Mouse (Mus musculus): ENCODE results near the gene Smagp. TPM values are rescaled to one million over a fixed set of nuclear protein-coding genes. Genes with fewer than 3 reads are reported as not detected.

Smagp gene
- total RNA-seq, 2 experiments from 2014 or later, result 2.5 to 3.0 TPM

DNA sequence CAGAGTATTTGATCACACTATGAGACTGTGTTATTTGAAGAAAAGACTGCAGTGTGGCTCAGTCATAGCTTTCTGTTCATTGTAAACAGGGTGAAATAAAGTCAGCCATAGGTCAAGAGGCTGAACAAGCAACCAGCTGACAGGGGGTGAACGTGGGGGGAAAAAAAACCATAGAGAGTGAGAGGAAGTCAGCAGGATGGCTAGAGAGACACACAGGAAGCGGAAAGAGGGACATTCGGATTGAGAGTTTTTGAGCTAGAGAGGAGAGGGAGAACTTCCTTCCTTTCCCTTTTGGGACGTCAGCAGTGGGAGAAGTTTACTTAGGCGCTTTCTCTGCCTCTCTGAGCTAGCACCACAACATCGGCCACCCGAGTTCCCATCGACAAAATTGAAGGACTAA, 46.3 kb downstream of the Smagp start:
- no peak for DNase-seq

DNA sequence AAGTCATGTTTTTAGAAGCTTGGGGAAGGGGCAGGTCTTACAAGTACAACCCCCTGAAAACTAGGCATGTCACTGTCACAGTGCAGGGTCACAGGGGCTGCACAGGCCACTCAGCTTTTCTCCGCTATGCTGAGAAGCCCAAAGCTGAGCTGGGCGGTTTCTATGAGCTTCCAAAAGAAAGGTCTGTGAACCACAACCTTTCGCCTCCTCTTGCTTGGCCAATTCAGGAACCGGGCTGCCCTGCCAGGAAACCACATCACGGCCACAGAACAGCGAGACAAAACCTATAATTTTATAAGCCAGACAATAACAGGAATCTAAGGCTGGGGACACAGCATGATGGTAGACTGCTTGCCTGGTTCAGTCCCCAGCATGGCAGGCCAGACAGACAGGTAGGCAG, 48.4 kb downstream of the Smagp start:
- DNase-seq, result no peak

DNA sequence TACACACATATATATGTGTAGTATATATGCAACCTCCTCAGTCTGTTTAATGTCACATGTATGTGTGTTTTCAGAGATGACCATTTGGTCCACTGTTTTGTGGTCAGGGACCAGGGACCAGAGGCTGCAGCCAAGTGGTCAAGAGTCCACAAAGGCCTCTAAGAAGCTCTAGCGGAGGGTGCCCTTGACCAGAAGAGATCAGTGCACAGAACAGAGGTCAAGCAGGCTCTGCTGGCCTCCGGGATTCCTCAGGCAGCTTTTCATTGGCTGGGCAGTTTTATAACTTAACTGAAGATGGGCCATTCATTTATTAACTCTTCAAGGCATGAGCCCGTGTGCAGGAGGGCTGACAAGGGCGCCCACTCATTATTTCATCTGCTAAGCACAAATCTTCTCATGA, 49.6 kb downstream of the Smagp start:
- no peak for DNase-seq

DNA sequence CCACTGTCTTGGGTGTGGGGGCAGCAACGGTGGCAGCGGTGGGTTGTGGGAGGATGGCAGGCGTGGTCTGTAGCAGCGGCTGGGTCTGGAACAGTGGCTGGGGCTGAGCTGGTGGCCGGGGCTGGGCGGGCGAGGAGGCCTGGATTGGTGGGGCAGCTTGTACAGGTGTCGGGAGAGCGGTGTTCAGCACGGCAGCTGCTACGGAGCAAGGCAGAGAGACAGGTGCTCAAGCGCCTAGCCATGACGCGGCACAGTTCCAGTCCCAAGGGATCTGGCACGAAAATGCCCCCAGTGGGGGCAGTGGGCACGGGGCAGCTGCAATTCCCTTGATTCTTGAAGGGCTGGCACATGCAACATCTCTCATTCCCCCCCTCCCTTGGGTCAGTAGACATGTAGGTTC, 50.8 kb downstream of the Smagp start:
- DNase-seq, result no peak

DNA sequence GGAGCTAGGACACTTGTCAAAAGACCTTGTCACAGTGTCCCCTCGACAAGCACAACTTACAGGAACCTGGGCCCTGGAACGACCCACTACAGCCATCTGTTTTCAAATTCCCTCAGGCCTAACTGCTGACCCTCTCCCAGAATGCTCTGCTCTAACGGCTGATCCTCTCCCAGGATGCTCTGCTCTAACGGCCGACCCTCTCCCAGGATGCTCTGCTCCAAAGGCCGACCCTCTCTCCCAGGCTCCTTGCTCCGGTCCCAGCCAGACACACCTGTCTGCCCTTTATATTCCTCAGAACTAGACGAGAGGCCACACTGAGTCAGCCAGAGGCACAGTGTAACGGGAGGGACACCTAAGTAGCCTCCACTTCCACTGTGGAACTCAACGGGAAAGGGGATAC, 56.6 kb downstream of the Smagp start:
- DNase-seq, result no peak

DNA sequence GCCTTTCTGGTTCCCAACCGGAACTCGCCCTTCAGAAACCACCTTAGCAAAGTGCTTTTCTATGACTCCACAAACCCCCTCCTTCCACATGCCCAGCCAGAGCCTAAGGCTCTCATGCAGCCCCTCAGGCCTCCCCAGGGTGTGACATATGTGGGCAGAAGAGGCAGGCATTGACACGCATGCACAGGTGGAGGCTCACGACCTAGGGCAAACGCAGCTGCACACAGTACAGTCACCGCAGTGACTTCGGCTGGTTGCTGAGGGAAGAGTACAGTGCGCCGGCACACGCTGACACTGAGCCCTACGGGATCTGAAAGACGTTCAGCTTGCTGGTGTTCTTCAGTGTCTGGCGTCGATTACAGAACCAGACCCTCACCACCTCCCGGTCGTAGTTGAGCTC, 58.8 kb downstream of the Smagp start:
- no peak for DNase-seq

DNA sequence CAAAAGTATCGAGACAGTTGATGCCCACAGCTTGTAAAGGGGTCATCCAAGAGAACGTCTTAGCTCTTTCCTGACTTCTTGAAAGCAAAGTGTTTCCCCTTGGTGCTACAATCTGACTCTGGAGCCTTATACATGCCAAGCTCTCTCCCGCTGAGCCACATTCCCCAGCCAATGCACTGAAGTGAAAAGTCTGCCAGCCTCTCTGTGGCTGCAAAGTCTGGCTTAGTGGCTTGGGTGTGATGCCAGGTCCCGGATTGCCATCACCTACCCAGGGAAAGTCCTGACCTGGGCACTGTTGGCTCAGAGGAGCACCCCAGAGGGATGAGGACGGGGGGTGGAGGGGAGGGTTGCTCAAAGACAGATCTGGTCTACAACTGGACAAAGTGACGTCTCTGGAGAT, 59.9 kb downstream of the Smagp start:
- DNase-seq, result no peak

DNA sequence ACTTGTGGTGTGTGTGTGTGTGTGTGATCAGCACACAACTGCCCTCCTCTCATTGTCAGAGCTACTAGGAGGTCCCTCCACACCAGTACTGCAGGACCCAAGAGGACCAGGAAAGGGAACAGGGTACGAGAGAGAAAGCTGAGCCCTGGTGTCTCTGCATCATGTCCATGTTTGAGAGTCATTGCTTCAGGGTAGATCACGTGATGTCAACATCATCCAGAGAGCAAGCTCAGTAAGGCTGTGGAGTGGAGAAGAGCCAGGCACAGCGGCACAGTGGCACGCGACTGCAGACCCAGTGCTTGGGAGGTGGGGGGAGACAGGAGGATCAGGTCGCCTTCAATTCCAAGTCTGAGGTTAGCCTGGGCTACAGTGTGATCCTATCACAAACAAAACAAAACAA, 60.3 kb downstream of the Smagp start:
- DNase-seq, result no peak

DNA sequence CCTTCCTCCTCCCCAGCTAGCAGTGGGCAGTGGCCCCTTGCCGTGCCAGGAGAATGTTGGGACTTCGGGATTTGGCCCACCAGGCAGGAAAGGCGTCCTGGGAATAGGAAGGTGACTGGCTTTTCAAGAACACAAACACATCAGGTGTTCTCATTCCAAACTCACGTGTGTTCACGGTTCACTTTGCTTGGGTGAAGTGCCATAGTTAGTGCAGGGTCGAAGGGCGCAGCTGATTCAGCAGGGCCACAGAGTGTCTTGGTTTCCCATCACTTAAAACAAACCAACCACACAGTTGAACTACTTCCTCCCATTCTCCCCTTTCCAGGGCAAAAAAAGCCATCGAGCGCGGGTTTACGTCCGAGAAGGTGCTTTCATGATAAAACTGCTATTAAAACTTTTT, 61.4 kb downstream of the Smagp start:
- no peak for DNase-seq

DNA sequence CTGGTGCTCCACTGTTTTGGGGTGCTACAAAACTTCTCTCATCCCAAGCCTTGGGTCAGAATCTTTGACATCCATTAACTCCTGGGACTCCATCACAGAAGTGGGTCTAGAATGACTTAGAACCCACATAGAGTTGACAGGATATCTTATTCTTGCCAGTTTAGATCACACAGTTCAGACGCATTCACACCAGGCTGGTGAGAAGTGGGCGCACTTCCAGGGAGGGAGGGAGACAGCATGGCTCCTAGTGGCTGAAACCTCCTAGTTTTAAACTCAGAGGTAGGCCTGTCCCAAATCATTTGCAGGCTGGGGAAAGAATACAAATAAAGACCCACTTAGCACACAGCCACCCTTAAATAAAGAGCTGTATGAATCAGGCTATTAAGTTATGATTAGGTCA, 62.4 kb downstream of the Smagp start:
- DNase-seq, result no peak

DNA sequence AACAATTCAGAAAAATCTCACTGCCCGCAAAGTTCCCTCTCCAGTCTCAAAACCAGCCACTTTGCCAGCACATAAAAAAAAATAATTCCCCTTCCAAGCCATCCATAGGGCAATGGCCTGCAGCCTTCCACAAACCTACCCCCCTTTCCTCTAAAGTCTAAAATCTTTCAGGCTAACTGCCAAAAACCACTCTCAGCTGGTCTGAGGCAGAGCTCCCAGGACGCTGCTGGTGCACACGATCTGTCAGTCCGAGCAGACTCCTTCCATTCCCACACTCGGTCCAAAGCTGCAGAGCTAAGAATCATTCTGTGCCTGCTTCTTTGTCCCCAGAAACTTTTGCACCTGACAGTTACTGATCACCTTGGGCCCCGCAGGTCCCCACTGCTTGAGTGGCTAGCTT, 62.8 kb downstream of the Smagp start:
- DNase-seq, result no peak

Small RNA genes lying within 50 kb of the gene (microRNA-seq; reads per million reads assigned to microRNA genes)
- 0 reads per million in 2 experiments for gene Mir6961 (ENCODE audit: borderline replicate concordance in 2 of 2)

Other genes starting within 250 kb of the Smagp start
- gene Gm5475, start 214.8 kb downstream of the Smagp start, total RNA-seq (2021), result not detected
- gene Slc11a2, start 211.9 kb downstream of the Smagp start, total RNA-seq (2021), result 10 to 100 TPM; 36.7 to 41.9 TPM
- 1 to 10 TPM; 9.1 to 9.9 TPM for gene Letmd1, start 167.9 kb downstream of the Smagp start, total RNA-seq (2021)
- 1 to 10 TPM; 2.1 to 2.6 TPM for gene Csrnp2, start 141.5 kb downstream of the Smagp start, total RNA-seq (2021)
- gene Tfcp2, start 84.9 kb downstream of the Smagp start, total RNA-seq (2021), result 10 to 100 TPM in 1 of 2 experiments, 1 to 10 TPM in 1; 9.3 to 11.1 TPM
- 10 to 100 TPM; 12.3 to 12.5 TPM for gene Pou6f1, start 37.0 kb downstream of the Smagp start, total RNA-seq (2021)
- 10 to 100 TPM; 51.9 to 55.1 TPM for gene Dazap2, start 21.6 kb downstream of the Smagp start, total RNA-seq (2021)
- under 1 TPM in 1 of 2 experiments, not detected in 1; 0.61 TPM for gene Bin2, start 32.6 kb upstream of the Smagp start, total RNA-seq (2021)
- not detected for gene Cela1, start 51.0 kb upstream of the Smagp start, total RNA-seq (2021)
- gene Galnt6, start 92.4 kb upstream of the Smagp start, total RNA-seq (2021), result under 1 TPM; 0.08 to 0.13 TPM
- 1 to 10 TPM; 1.6 to 1.7 TPM for gene Slc4a8, start 124.8 kb upstream of the Smagp start, total RNA-seq (2021)
- under 1 TPM; 0.13 to 0.32 TPM for gene Scn8a, start 232.9 kb upstream of the Smagp start, total RNA-seq (2021)